25 mouse cellular contexts compared by ENCODE assay signal in genomic region chr6:24415500-24415899, GRCm38 (mm10).
"Had no signal": no experiment of that assay in that cellular context is flagged by ENCODE, and none has a peak within 500 bp of the region (broad histone marks: within the 10 kb centered on the region; RNA-seq: fewer than 3 reads in every experiment).

No protein-coding gene starts in this region.

- H3K4me3 ChIP-seq: heart, adult 2 months; heart, embryonic 13.5 days; heart, embryonic 15.5 days; hindbrain, embryonic 13.5 days; kidney, embryonic 15.5 days; limb, embryonic 13.5 days; limb, embryonic 15.5 days; liver, embryonic 12.5 days had no signal

- H3K27ac ChIP-seq: heart, adult 2 months; heart, embryonic 13.5 days; heart, embryonic 15.5 days; hindbrain, embryonic 13.5 days; hindbrain, postnatal 0 days; kidney, embryonic 15.5 days; kidney, postnatal 0 days; limb, embryonic 13.5 days; limb, embryonic 15.5 days; liver, embryonic 12.5 days; liver, embryonic 14.5 days had no signal

- DNase-seq: gastrocnemius, postnatal 14 days; gastrocnemius, postnatal 36 days; heart, adult 11 months; heart, adult 2 months; heart, postnatal 14 days; heart, postnatal 36 days; kidney, adult 11 months; kidney, adult 2 months; kidney, adult 9 months; kidney, postnatal 14 days; kidney, postnatal 36 days; layer of hippocampus, adult 9-11 months; layer of hippocampus, postnatal 36 days; left cerebral cortex, postnatal 4 days had no signal

- ATAC-seq: hindbrain, postnatal 0 days; intestine, embryonic 16.5 days; liver, embryonic 12.5 days had no signal
